In the genomic region with DNA sequence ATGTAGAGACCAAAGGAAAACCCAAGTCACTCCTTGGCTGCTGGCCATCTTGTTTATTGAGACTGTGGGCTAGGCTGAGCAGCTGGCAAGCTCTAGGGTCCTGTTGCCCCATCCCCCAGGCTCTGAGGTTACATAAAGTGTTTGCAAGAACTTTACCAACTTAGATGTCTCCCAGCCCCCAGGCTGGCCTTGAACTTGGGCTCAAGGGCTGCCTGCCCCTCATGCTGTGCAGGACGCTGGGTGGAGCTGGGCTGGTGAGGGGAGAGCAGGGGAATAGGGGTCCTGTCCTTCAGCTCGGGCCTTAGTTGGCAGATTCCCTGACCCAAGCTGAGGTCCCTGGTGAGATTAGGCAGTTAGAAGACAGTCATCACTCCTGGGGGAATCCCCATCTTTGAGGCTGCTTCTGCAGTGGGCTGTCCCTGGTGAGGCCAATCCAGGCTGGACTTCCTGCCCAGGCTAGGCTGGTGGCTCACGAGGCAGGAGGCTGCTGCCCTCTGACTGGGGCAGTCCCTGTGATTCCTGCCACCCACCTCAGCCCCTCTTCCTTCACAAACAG, we compare ENCODE assay signal across 11 mouse cellular contexts. TPM values are rescaled to one million over a fixed set of nuclear protein-coding genes. Genes with fewer than 3 reads are reported as not detected.
DNase-seq lines count a peak whose midpoint lies in the region; ATAC-seq lines count a peak whose summit lies in the region.
"Had no signal": no experiment of that assay in that cellular context is flagged by ENCODE, and none has a peak within 500 bp of the region (broad histone marks: within the 10 kb centered on the region; RNA-seq: fewer than 3 reads in every experiment).

No protein-coding gene starts in this region.

- H3K9me3 ChIP-seq in liver, embryonic 15.5 days (replicated peaks), result no peaks in the 10 kb centered on the region
- no peaks in the 10 kb centered on the region for H3K9me3 ChIP-seq in liver, embryonic 12.5 days (replicated peaks)
- H3K9me3 ChIP-seq in kidney, embryonic 14.5 days (ENCODE audit: control insufficient read depth, low read length), result no peaks in the 10 kb centered on the region; the same call in 1 of the 2 replicates
- H3K9me3 ChIP-seq: forebrain, embryonic 15.5 days had no signal

- H3K4me2 ChIP-seq in liver, embryonic 15.5 days, result no peak overlapping the region
- no peak overlapping the region for H3K4me2 ChIP-seq in liver, embryonic 12.5 days
- H3K4me2 ChIP-seq in kidney, embryonic 14.5 days (replicated peaks; ENCODE audit: low read depth, low read length), result no peak overlapping the region
- H3K4me2 ChIP-seq: forebrain, embryonic 15.5 days had no signal

- ATAC-seq in liver, embryonic 15.5 days (ENCODE audit: insufficient read depth), result no peak
- no peak for ATAC-seq in liver, embryonic 12.5 days
- ATAC-seq in CD4-positive, CD25-positive, alpha-beta regulatory T cell, adult 4 months, result peak; percentile 90
- no peak for ATAC-seq in kidney, embryonic 14.5 days (ENCODE audit: low FRiP score, low TSS enrichment)
- ATAC-seq: forebrain, embryonic 15.5 days had no signal

- no peak overlapping the region for H3K9ac ChIP-seq in liver, embryonic 15.5 days
- H3K9ac ChIP-seq in liver, embryonic 12.5 days, result no peak overlapping the region
- no peak overlapping the region for H3K9ac ChIP-seq in kidney, embryonic 14.5 days (ENCODE audit: low read depth, low read length)
- H3K9ac ChIP-seq: forebrain, embryonic 15.5 days had no signal

- no peak overlapping the region for H3K4me3 ChIP-seq in liver, embryonic 15.5 days (replicated peaks)
- H3K4me3 ChIP-seq in liver, embryonic 12.5 days, result no peak overlapping the region
- no peak overlapping the region for H3K4me3 ChIP-seq in kidney, embryonic 14.5 days (ENCODE audit: low read length)
- H3K4me3 ChIP-seq: forebrain, embryonic 15.5 days had no signal

- H3K27me3 ChIP-seq in liver, embryonic 15.5 days, result no peaks in the 10 kb centered on the region
- H3K27me3 ChIP-seq in liver, embryonic 12.5 days (replicated peaks), result peaks cover 15% of the 10 kb centered on the region; the same call in 1 of the 2 replicates
- H3K27me3 ChIP-seq in kidney, embryonic 14.5 days (ENCODE audit: control insufficient read depth, insufficient read depth, low read length), result no peaks in the 10 kb centered on the region
- H3K27me3 ChIP-seq: forebrain, embryonic 15.5 days had no signal

- peak; percentile 59 for DNase-seq in adrenal gland, postnatal 10 days
- peak; percentile 72 for DNase-seq in lung, postnatal 10 days
- no peak for DNase-seq in kidney, adult 11 months
- DNase-seq: cerebellum, postnatal 14 days; kidney, postnatal 25 days had no signal

- 21% methylated on average over 3 of the region's 3 CpGs for whole genome bisulfite sequencing in liver, embryonic 15.5 days (ENCODE audit: insufficient replicate concordance)
- 32% methylated on average over 3 of the region's 3 CpGs for WGBS in liver, embryonic 12.5 days (ENCODE audit: insufficient replicate concordance)
- WGBS in kidney, embryonic 14.5 days, result 63% methylated on average over 3 of the region's 3 CpGs

- H3K27ac ChIP-seq in liver, embryonic 15.5 days (replicated peaks), result 0 out of 2 replicates have a peak overlapping the region, but pooled peaks have one; percentile 9
- H3K27ac ChIP-seq in liver, embryonic 12.5 days, result no peak overlapping the region
- H3K27ac ChIP-seq in kidney, embryonic 14.5 days (ENCODE audit: low read depth, low read length), result no peak overlapping the region
- H3K27ac ChIP-seq: forebrain, embryonic 15.5 days had no signal

- H3K36me3 ChIP-seq in liver, embryonic 15.5 days (replicated peaks), result no peaks in the 10 kb centered on the region
- no peaks in the 10 kb centered on the region for H3K36me3 ChIP-seq in liver, embryonic 12.5 days
- H3K36me3 ChIP-seq in kidney, embryonic 14.5 days (ENCODE audit: control insufficient read depth, insufficient read depth, low read length), result no peaks in the 10 kb centered on the region
- H3K36me3 ChIP-seq: forebrain, embryonic 15.5 days had no signal

- H3K4me1 ChIP-seq in liver, embryonic 15.5 days (replicated peaks), result peaks cover 40% of the 10 kb centered on the region
- H3K4me1 ChIP-seq in liver, embryonic 12.5 days, result peaks cover 26% of the 10 kb centered on the region
- peaks cover 12% of the 10 kb centered on the region for H3K4me1 ChIP-seq in kidney, embryonic 14.5 days (ENCODE audit: control insufficient read depth, insufficient read depth, low read length)

RNA-seq across cellular contexts. Expression of a gene that starts 37.3 kb away (rescaled TPM):
- polyA plus RNA-seq in liver, embryonic 15.5 days (2015; fragmentation: Nextera tagmentation; extraction: Ambion mirVana), result 3.8 and 4.0 TPM in 2 replicates
- polyA plus RNA-seq in liver, embryonic 12.5 days (2016; fragmentation: Nextera tagmentation; extraction: Ambion mirVana), result 1.6 and 2.0 TPM in 2 replicates
- 10 to 100 TPM; 25.3 to 38.9 TPM for polyA plus RNA-seq in CD4-positive, CD25-positive, alpha-beta regulatory T cell, adult 4 months (2017; shearing (Covaris generic))
- total RNA-seq in adrenal gland, postnatal 10 days (2021), result 10 to 100 TPM; 11.7 to 44.5 TPM
- polyA plus RNA-seq in kidney, embryonic 14.5 days (2014; fragmentation: Nextera tagmentation; extraction: Ambion mirVana), result 16.1 and 16.3 TPM in 2 replicates

RNA-seq across cellular contexts. Expression of a gene that starts 47.6 kb away (rescaled TPM):
- polyA plus RNA-seq in liver, embryonic 15.5 days (2015; fragmentation: Nextera tagmentation; extraction: Ambion mirVana), result 0.36 and 0.41 TPM in 2 replicates
- polyA plus RNA-seq in liver, embryonic 12.5 days (2016; fragmentation: Nextera tagmentation; extraction: Ambion mirVana), result 0.80 and 0.81 TPM in 2 replicates
- under 1 TPM in 1 of 2 experiments, not detected in 1; 0.54 TPM for polyA plus RNA-seq in CD4-positive, CD25-positive, alpha-beta regulatory T cell, adult 4 months (2017; shearing (Covaris generic))
- total RNA-seq in adrenal gland, postnatal 10 days (2021), result 1 to 10 TPM; 5.4 to 6.4 TPM
- polyA plus RNA-seq in kidney, embryonic 14.5 days (2014; fragmentation: Nextera tagmentation; extraction: Ambion mirVana), result 2.2 and 4.8 TPM in 2 replicates
- total RNA-seq: neutrophil, adult 5-6 weeks had no signal

RNA-seq across cellular contexts. Expression of a gene that starts 49.1 kb away (rescaled TPM):
- 11.0 and 12.4 TPM in 2 replicates for polyA plus RNA-seq in liver, embryonic 15.5 days (2015; fragmentation: Nextera tagmentation; extraction: Ambion mirVana)
- polyA plus RNA-seq in liver, embryonic 12.5 days (2016; fragmentation: Nextera tagmentation; extraction: Ambion mirVana), result 23.1 and 23.6 TPM in 2 replicates
- polyA plus RNA-seq in CD4-positive, CD25-positive, alpha-beta regulatory T cell, adult 4 months (2017; shearing (Covaris generic)), result 1 to 10 TPM; 3.3 to 4.7 TPM
- total RNA-seq in adrenal gland, postnatal 10 days (2021), result 10 to 100 TPM; 14.5 to 16.5 TPM
- 16.0 and 17.1 TPM in 2 replicates for polyA plus RNA-seq in kidney, embryonic 14.5 days (2014; fragmentation: Nextera tagmentation; extraction: Ambion mirVana)

RNA-seq across cellular contexts. Expression of a gene that starts 58.3 kb away (rescaled TPM):
- 0.07 TPM in 1 of 2 replicates, not detected in the other for polyA plus RNA-seq in liver, embryonic 15.5 days (2015; fragmentation: Nextera tagmentation; extraction: Ambion mirVana)
- polyA plus RNA-seq in liver, embryonic 12.5 days (2016; fragmentation: Nextera tagmentation; extraction: Ambion mirVana), result not detected in 2 replicates
- polyA plus RNA-seq in CD4-positive, CD25-positive, alpha-beta regulatory T cell, adult 4 months (2017; shearing (Covaris generic)), result not detected
- total RNA-seq in adrenal gland, postnatal 10 days (2021), result 1 to 10 TPM; 2.8 to 3.4 TPM
- 0.37 TPM in 1 of 2 replicates, not detected in the other for polyA plus RNA-seq in kidney, embryonic 14.5 days (2014; fragmentation: Nextera tagmentation; extraction: Ambion mirVana)
- total RNA-seq: neutrophil, adult 5-6 weeks had no signal
